Mouse (Mus musculus) heart, embryonic 12.5 days (tissue): Measurements from ENCODE around the gene Hpse2. TPM values are rescaled to one million over a fixed set of nuclear protein-coding genes. Genes with fewer than 3 reads are reported as not detected.

Source experiments
- ATAC-seq: fragments of 200-750 bp; cut with Nextera tagmentation; 2 replicates; pipeline ENCODE4 v1.8.0; 2017; ENCODE audit warnings: moderate TSS enrichment, moderate library complexity; ENCODE audit not compliant: insufficient number of reproducible peaks, low FRiP score
- H3K27ac ChIP-seq: fragments of 300-500 bp; sonication (generic); 2 replicates; pipeline ENCODE4 v1.5.1; 2016; ENCODE audit warnings: mild to moderate bottlenecking, moderate library complexity; ENCODE audit not compliant: poor library complexity, severe bottlenecking
- H3K27me3 ChIP-seq: fragments of 300-500 bp; sonication (generic); replicated peaks from 2 replicates; pipeline ENCODE4 v1.6.1; 2016; ENCODE audit warnings: mild to moderate bottlenecking, moderate library complexity
- H3K36me3 ChIP-seq: fragments of 300-500 bp; sonication (generic); 2 replicates; pipeline ENCODE4 v1.6.1; 2016; ENCODE audit warnings: mild to moderate bottlenecking, moderate library complexity
- H3K4me1 ChIP-seq: fragments of 300-500 bp; sonication (generic); replicated peaks from 2 replicates; pipeline ENCODE4 v1.6.1; 2016; ENCODE audit warnings: mild to moderate bottlenecking
- H3K4me2 ChIP-seq: fragments of 300-500 bp; sonication (generic); 2 replicates; pipeline ENCODE4 v1.6.1; 2016; ENCODE audit warnings: mild to moderate bottlenecking, moderate library complexity
- H3K4me3 ChIP-seq: fragments of 300-500 bp; sonication (generic); 2 replicates; pipeline ENCODE4 v1.5.1; 2016; ENCODE audit warnings: mild to moderate bottlenecking
- H3K9ac ChIP-seq: fragments of 300-500 bp; sonication (generic); 2 replicates; pipeline ENCODE4 v1.6.1; 2016; ENCODE audit warnings: mild to moderate bottlenecking, moderate library complexity
- H3K9me3 ChIP-seq: fragments of 300-500 bp; sonication (generic); replicated peaks from 2 replicates; pipeline ENCODE4 v1.6.1; 2016; ENCODE audit warnings: mild to moderate bottlenecking, moderate library complexity
- WGBS: fragments of 180-500 bp; shearing (Covaris S2); methylation state at CpG from one replicate; pipeline ENCODE4 v1.1.7; 2016; 5-methylcytosine and 5-hydroxymethylcytosine counted together
- polyA plus RNA-seq: library from polyadenylated mRNA; unstranded; fragments of >200 nt; fragmentation: Nextera tagmentation; extraction: Ambion mirVana; gene quantifications from 2 replicates; pipeline ENCODE4 v1.2.1, GENCODE M21; 2016

The Hpse2 gene
- polyA plus RNA-seq, 1 experiment from 2014 or later: 0.51 TPM

DNA sequence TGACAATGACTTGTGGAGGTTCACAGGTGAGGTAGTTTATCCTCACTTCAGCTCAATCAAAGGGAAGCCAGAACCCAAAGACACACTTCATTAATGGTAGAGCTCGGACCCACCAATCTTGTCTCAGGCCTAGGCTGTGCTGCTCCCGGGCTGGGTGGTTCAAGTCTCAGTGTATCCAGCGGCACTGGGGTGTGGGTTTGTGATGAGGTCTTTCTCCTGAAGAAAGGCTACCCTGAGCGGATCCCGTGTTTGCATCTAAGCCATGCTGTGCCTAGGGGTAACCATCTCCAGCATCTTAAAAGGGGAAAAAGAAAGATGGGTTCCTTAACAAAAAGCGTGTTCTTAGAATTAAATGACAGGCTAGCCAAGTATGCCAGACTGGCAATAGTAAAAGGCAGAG is 484.3 kb downstream of the Hpse2 start:
- no peak overlapping the region for H3K27ac ChIP-seq
- H3K4me1 ChIP-seq: peaks cover 10% of the 10 kb centered on the region
- no peaks in the 10 kb centered on the region for H3K27me3 ChIP-seq
- H3K4me2 ChIP-seq: no peak overlapping the region
- no peaks in the 10 kb centered on the region for H3K9me3 ChIP-seq
- 83% methylated on average over 6 of the region's 6 CpGs for WGBS
- no peak for ATAC-seq
- H3K4me3 ChIP-seq: no peak overlapping the region
- no peaks in the 10 kb centered on the region for H3K36me3 ChIP-seq
- H3K9ac ChIP-seq: no peak overlapping the region

DNA sequence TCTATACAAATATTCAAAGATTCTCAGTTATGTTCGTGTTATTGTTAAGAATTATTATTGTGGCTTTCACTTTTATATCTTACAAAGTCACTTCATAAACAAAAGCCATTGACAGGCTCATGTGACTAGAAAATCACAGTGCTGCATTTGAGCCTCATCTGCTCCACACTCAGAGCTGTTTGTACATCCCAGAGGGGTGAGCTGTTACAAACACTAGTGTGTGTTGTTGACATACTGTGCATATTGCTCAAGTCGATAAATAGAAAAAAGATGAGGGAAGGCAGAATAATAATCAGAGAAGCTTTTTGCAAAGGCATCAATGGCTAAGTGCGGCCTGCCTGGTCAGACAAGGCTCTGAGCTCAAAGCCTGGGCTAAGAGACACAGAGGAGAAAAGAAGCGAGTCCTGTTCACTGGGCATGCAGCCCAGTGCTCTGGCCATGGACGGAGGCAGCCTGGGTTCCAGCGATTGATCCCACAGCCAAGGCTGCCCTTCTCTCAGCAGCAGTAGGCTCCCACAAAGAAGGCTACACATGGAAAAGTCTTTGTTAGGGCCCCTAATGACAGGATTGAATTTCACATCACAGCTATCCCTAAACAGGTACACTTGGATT is 485.6 kb downstream of the Hpse2 start:
- H3K4me2 ChIP-seq: no peak overlapping the region
- no peak for ATAC-seq
- 78% methylated on average over 6 of the region's 6 CpGs for WGBS
- H3K4me1 ChIP-seq: peaks cover 10% of the 10 kb centered on the region
- no peak overlapping the region for H3K4me3 ChIP-seq
- no peaks in the 10 kb centered on the region for H3K36me3 ChIP-seq
- no peaks in the 10 kb centered on the region for H3K9me3 ChIP-seq
- H3K9ac ChIP-seq: no peak overlapping the region
- H3K27me3 ChIP-seq: no peaks in the 10 kb centered on the region
- no peak overlapping the region for H3K27ac ChIP-seq

- 54% methylated on average over 5 of the region's 5 CpGs for WGBS
- H3K36me3 ChIP-seq: no peaks in the 10 kb centered on the region
- no peak overlapping the region for H3K9ac ChIP-seq
- peaks cover 6% of the 10 kb centered on the region; the same call in 1 of the 2 replicates for H3K4me1 ChIP-seq
- H3K4me2 ChIP-seq: no peak overlapping the region
- ATAC-seq: no peak
- no peak overlapping the region for H3K4me3 ChIP-seq
- H3K27ac ChIP-seq: no peak overlapping the region
- no peaks in the 10 kb centered on the region for H3K9me3 ChIP-seq
- H3K27me3 ChIP-seq: no peaks in the 10 kb centered on the region
These were observed 496.6 kb downstream of the Hpse2 start for GRCm38 (mm10) chr19:42891599-42891998.

- WGBS: 32% methylated on average over 4 of the region's 4 CpGs
- H3K27ac ChIP-seq: no peak overlapping the region
- ATAC-seq: no peak
- H3K9ac ChIP-seq: no peak overlapping the region
- no peak overlapping the region for H3K4me2 ChIP-seq
- no peak overlapping the region for H3K4me3 ChIP-seq
- H3K9me3 ChIP-seq: no peaks in the 10 kb centered on the region
- no peaks in the 10 kb centered on the region for H3K36me3 ChIP-seq
- no peaks in the 10 kb centered on the region for H3K27me3 ChIP-seq
- peaks cover 4% of the 10 kb centered on the region for H3K4me1 ChIP-seq
These were observed 510.5 kb downstream of the Hpse2 start for GRCm38 (mm10) chr19:42877653-42878052.

GRCm38 (mm10) chr19:42876563-42876962 is 511.6 kb downstream of the Hpse2 start:
- Histone ChIP-seq H3K4me1 (peaks cover 4% of the 10 kb centered on the region), H3K9ac (no peak overlapping the region), H3K4me3 (no peak overlapping the region), H3K27ac (no peak overlapping the region), H3K27me3 (no peaks in the 10 kb centered on the region), H3K4me2 (no peak overlapping the region), H3K9me3 (no peaks in the 10 kb centered on the region), H3K36me3 (no peaks in the 10 kb centered on the region)
- WGBS: 78% methylated on average over 4 of the region's 4 CpGs
- no peak for ATAC-seq

- Histone ChIP-seq H3K4me1 (peaks cover 26% of the 10 kb centered on the region), H3K9me3 (no peaks in the 10 kb centered on the region), H3K36me3 (no peaks in the 10 kb centered on the region), H3K4me3 (no peak overlapping the region), H3K27me3 (peaks cover 5% of the 10 kb centered on the region; the same call in 1 of the 2 replicates), H3K27ac (peak overlapping the region; percentile 13; the same call in 1 of the 2 replicates), H3K4me2 (no peak overlapping the region), H3K9ac (no peak overlapping the region)
- 61% methylated on average over 8 of the region's 8 CpGs for WGBS
- ATAC-seq: no peak
These were observed 518.3 kb downstream of the Hpse2 start for GRCm38 (mm10) chr19:42869663-42870530.

DNA sequence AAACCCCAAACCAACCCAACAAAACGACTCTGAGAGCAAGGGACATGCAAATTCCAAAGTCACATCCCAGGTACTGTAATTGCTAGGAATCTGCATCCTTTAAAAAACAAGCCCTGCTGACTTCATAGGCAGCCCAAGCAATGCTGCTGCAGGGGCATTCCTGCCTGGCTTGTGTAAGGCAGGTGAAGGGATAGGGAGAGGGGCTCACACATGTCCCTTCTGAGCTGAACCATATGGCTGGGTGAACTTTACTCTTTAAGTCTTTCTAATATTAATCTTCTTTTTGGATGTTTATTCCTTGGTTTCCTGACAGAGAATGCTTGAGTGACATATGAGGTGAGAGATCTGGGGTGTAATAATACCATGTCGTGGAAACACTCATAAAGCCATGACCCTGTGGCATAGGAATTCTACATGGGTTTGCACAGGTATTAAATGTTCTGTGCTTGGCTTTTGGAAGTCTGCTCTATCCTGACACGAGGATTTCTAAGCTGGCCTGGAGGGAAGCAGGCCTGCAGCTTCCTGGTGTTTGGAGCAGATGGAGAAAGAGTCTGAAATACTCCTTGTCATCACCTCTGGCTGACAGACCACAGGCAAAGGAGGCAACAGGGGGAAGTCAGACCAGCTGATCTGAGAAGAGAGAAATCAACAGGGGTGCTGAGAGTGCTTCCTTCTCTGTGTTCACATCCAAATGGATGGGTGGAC is 519.0 kb downstream of the Hpse2 start:
- H3K9ac ChIP-seq: no peak overlapping the region
- H3K4me3 ChIP-seq: no peak overlapping the region
- H3K27me3 ChIP-seq: peaks cover 5% of the 10 kb centered on the region; the same call in 1 of the 2 replicates
- 21% methylated on average over 3 of the region's 3 CpGs for WGBS
- H3K27ac ChIP-seq: peak overlapping the region; percentile 13; the same call in 1 of the 2 replicates
- H3K36me3 ChIP-seq: no peaks in the 10 kb centered on the region
- H3K4me1 ChIP-seq: peaks cover 26% of the 10 kb centered on the region
- H3K4me2 ChIP-seq: no peak overlapping the region
- no peaks in the 10 kb centered on the region for H3K9me3 ChIP-seq
- peak; percentile 80; the same call in 1 of the 2 replicates for ATAC-seq

GRCm38 (mm10) chr19:42863013-42863412 is 525.1 kb downstream of the Hpse2 start:
- Histone ChIP-seq H3K9me3 (no peaks in the 10 kb centered on the region), H3K4me3 (no peak overlapping the region), H3K4me1 (0 out of 2 replicates have a peak, but pooled peaks cover 5% of the 10 kb centered on the region), H3K27ac (no peak overlapping the region), H3K36me3 (no peaks in the 10 kb centered on the region), H3K9ac (no peak overlapping the region), H3K4me2 (no peak overlapping the region), H3K27me3 (peaks cover 5% of the 10 kb centered on the region; the same call in 1 of the 2 replicates)
- no peak for ATAC-seq
- WGBS: 44% methylated on average over 3 of the region's 3 CpGs

DNA sequence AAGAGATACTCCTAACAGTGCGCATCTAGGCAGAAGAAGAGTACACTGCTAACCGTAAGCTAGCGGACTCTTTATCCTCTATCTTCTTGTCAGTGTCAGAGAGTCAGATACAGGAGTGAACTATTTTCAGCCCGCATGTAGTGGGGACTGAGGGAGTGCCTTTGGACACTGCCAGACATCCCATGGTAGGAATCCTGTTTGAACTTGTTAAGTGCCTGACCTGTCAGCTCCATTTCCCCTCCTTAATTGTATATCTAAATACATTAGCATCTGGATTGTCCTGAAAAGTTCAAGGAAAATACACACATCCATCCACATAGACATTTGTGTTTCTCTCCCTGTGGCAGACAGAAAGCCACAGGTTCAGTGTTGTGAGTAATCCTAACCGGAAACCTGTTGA is 531.1 kb downstream of the Hpse2 start:
- no peak overlapping the region for H3K4me3 ChIP-seq
- no peaks in the 10 kb centered on the region for H3K27me3 ChIP-seq
- 0 out of 2 replicates have a peak, but pooled peaks cover 5% of the 10 kb centered on the region for H3K4me1 ChIP-seq
- no peak overlapping the region for H3K9ac ChIP-seq
- no peak overlapping the region for H3K27ac ChIP-seq
- ATAC-seq: no peak
- WGBS: 38% methylated on average over 5 of the region's 5 CpGs
- no peaks in the 10 kb centered on the region for H3K36me3 ChIP-seq
- H3K4me2 ChIP-seq: peak overlapping the region; percentile 29; the same call in 1 of the 2 replicates
- peaks cover 3% of the 10 kb centered on the region for H3K9me3 ChIP-seq

DNA sequence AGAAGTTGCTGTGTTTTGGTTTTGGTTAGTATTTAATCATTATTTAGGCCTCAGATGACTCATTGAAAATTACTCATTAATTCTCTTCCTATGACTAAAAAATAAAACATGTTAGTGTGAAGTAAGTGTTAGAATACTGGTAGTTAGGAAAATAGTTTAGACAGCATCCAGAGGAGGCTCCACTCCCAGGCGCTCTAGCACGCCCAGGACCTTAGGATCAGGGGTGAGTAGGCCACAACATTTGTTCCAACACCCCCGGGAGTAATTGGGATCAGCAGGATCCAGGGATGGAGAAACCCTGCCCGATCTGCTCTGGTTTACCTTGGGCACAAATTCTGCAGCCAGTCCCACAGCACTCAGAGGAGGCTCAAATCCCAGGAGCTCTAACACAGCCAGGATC is 532.5 kb downstream of the Hpse2 start:
- 73% methylated on average over 4 of the region's 4 CpGs for WGBS
- Histone ChIP-seq H3K4me2 (no peak overlapping the region), H3K9ac (no peak overlapping the region), H3K36me3 (no peaks in the 10 kb centered on the region), H3K27ac (no peak overlapping the region), H3K27me3 (no peaks in the 10 kb centered on the region), H3K9me3 (peaks cover 3% of the 10 kb centered on the region), H3K4me1 (0 out of 2 replicates have a peak, but pooled peaks cover 9% of the 10 kb centered on the region), H3K4me3 (no peak overlapping the region)
- ATAC-seq: no peak

- Histone ChIP-seq H3K4me1 (peaks cover 8% of the 10 kb centered on the region; the same call in 1 of the 2 replicates), H3K9ac (no peak overlapping the region), H3K27ac (no peak overlapping the region), H3K27me3 (no peaks in the 10 kb centered on the region), H3K9me3 (peaks cover 3% of the 10 kb centered on the region), H3K4me2 (no peak overlapping the region), H3K4me3 (no peak overlapping the region), H3K36me3 (no peaks in the 10 kb centered on the region)
- WGBS: 44% methylated on average over 5 of the region's 5 CpGs
- no peak for ATAC-seq
These were observed 537.7 kb downstream of the Hpse2 start for GRCm38 (mm10) chr19:42850444-42850843.
